Mouse (Mus musculus): ENCODE measurements around the gene Igsf3. TPM values are rescaled to one million over a fixed set of nuclear protein-coding genes. Genes with fewer than 3 reads are reported as not detected.
A peak's percentile ranks its signal among the peaks of the same experiment; 100 is the strongest.

The Igsf3 gene
- total RNA-seq, 2 experiments from 2014 or later, result 2.6 to 6.7 TPM

- no peak for ATAC-seq (replicated peaks; ENCODE audit: low FRiP score, poor library complexity, severe bottlenecking)
Observed at GRCm38 (mm10) chr3:101435672-101436071, 58.8 kb downstream of the Igsf3 start.

DNA sequence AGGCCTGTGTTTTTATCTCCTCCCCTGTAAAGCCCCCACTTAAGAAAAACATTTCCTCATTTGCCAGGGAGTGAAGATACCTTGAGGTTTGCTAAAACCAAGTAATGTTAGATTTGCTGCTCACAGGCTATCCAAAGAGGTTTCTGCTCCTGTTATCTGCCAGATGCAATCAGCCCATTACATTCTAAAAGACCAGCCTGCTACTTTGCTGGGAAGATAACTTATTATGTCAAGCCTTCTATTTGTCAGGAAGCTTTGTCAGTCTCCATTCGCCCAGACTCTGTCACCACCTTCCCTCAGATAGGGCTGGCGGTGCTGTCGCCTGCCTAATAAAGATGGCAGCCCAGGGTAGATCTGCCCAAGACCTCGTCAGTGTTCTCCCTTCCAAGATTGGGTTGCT is 59.6 kb downstream of the Igsf3 start:
- ATAC-seq (replicated peaks; ENCODE audit: low FRiP score, poor library complexity, severe bottlenecking), result no peak

GRCm38 (mm10) chr3:101437021-101437563 is 60.2 kb downstream of the Igsf3 start:
- no peak for ATAC-seq (replicated peaks; ENCODE audit: low FRiP score, poor library complexity, severe bottlenecking)

- no peak for ATAC-seq (replicated peaks; ENCODE audit: low FRiP score, poor library complexity, severe bottlenecking)
Observed at GRCm38 (mm10) chr3:101443265-101443881, 66.5 kb downstream of the Igsf3 start.

- no peak for ATAC-seq (replicated peaks; ENCODE audit: low FRiP score, poor library complexity, severe bottlenecking)
Observed at GRCm38 (mm10) chr3:101444437-101444836, 67.6 kb downstream of the Igsf3 start.

DNA sequence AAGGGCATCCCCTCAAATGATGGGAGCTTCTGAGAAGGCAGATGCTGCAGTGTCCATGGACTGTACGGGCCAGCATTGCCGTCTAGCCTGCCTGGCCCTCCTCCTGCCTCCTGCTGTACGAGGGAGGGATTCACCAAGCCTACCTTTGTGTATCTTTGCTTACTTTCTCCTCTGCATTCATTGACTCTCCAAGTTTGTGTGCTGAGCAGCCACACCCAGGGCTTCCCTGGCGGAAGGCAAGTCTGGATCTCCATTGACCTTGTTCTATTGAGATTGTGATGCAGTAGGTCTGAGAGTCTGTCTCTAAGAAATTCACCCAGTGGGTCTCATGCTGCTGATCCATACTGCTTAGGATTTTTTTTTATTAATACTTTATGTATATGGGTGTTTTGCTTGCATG is 70.4 kb downstream of the Igsf3 start:
- no peak for ATAC-seq (replicated peaks; ENCODE audit: low FRiP score, poor library complexity, severe bottlenecking)

DNA sequence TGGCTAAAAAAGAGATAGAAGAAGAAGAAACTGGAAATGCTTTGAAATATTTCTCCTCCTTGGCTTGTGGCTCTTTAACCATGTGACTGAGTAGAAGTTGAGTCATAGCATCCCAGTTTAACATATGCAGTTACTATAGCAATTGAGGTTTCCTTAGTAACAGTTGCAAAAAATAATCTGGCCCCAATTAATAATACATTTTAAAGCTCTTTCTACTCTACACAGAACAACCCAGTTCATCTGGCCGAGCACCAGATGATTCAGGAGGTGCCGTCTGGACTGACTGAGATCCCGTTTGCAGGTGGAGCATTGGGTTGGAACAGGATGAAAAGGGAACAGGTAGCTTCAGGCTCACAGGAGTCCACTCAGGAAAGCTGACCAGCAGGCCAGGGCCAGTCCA is 71.9 kb downstream of the Igsf3 start:
- ATAC-seq (replicated peaks; ENCODE audit: low FRiP score, poor library complexity, severe bottlenecking), result no peak

DNA sequence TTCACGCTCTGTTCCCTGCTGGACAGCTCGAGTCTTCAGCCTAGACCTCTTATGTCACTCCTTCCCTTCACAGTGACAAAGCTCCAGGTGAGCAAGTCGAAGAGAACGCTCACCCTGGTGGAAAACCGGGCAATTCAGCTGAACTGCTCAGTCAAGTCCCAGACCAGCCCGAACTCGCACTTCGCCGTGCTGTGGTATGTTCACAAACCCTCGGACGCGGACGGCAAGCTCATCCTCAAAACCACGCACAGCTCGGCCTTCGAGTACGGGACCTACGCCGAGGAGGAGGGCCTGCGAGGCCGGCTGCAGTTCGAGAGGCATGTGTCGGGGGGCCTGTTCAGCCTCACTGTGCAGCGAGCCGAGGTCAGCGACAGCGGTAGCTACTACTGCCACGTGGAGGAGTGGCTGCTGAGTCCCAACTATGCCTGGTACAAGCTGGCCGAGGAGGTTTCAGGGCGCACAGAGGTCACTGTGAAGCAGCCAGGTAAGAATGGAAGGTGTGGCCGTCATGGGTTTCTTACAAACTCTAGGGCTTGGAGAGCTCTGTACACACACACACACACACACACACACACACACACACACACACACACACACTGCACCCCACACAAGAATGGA is 74.0 kb downstream of the Igsf3 start:
- ATAC-seq (replicated peaks; ENCODE audit: low FRiP score, poor library complexity, severe bottlenecking), result no peak

DNA sequence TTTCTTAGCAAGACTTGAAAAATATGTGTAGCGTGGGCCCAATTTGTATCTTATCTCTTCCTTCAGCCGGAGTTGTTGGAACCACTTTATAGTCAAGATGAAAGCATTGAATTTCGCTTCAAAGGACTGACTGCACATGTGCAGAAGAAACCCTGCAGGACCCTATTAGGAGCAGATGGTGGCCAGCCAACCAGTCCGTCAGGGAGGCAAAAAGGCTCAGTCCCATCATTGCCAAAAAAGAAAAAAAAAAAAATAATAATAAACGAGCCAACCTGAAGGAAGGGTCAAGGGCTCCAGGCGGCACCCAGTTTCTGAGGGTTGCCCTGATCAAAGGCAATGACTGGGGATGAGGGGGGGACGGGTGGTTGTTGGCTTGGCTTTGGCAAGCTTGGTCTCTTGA is 83.7 kb downstream of the Igsf3 start:
- no peak for ATAC-seq (replicated peaks; ENCODE audit: low FRiP score, poor library complexity, severe bottlenecking)

- ATAC-seq (replicated peaks; ENCODE audit: low FRiP score, poor library complexity, severe bottlenecking), result no peak
Observed at GRCm38 (mm10) chr3:101461046-101461445, 84.2 kb downstream of the Igsf3 start.

- ATAC-seq (replicated peaks; ENCODE audit: low FRiP score, poor library complexity, severe bottlenecking), result no peak
Observed at GRCm38 (mm10) chr3:101461816-101462215, 84.9 kb downstream of the Igsf3 start.

DNA sequence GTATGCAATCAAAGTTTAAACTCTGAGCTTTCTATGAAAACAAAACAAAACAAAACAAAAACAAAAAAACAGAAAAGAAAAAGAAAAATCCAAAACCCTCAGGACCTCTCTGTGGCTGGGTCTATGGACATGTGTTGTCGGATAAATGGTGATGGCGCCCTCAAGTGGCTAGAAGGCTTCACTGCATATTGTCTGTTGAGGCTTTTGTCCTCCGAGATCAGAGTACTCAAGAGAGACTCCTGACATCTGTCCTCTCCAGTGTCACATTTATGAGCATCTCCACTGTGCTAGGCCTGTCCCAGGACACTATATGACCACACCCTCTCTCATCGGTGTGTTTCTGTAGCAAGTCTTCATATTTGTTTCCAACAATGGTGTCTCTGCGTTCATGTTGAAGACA is 85.4 kb downstream of the Igsf3 start:
- no peak; the same call in 1 of the 2 replicates for ATAC-seq (replicated peaks; ENCODE audit: low FRiP score, poor library complexity, severe bottlenecking)

GRCm38 (mm10) chr3:101463491-101463890 is 86.6 kb downstream of the Igsf3 start:
- ATAC-seq (replicated peaks; ENCODE audit: low FRiP score, poor library complexity, severe bottlenecking), result peak; percentile 81

- ATAC-seq (replicated peaks; ENCODE audit: low FRiP score, poor library complexity, severe bottlenecking), result no peak
Observed at GRCm38 (mm10) chr3:101469675-101470074, 92.8 kb downstream of the Igsf3 start.

- ATAC-seq (replicated peaks; ENCODE audit: low FRiP score, poor library complexity, severe bottlenecking), result no peak
Observed at GRCm38 (mm10) chr3:101471881-101472280, 95.0 kb downstream of the Igsf3 start.

DNA sequence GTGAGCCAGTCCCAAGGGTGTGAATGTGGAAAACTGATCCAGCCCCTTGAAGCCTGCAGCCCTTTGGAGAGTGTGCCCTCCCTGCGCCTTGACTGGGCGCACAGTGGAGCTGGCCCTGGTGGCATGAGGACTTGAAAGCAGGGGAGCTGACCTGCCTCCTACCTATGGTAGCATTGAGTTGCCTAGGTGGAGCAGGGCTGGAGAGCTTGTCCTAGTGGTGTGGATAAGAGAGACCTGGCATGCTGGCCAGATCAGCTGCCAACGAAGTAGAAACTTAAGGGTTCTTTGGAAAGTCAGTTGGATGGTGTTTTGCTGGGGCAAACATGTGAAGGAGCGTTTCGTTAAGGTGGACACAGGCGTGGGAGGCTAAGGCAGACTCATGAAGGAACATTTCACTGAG is 105.1 kb downstream of the Igsf3 start:
- 0 out of 2 replicates have a peak, but pooled peaks have one; percentile 30 for ATAC-seq (replicated peaks; ENCODE audit: low FRiP score, poor library complexity, severe bottlenecking)

- no peak for ATAC-seq (replicated peaks; ENCODE audit: low FRiP score, poor library complexity, severe bottlenecking)
Observed at GRCm38 (mm10) chr3:101483256-101483983, 106.5 kb downstream of the Igsf3 start.

DNA sequence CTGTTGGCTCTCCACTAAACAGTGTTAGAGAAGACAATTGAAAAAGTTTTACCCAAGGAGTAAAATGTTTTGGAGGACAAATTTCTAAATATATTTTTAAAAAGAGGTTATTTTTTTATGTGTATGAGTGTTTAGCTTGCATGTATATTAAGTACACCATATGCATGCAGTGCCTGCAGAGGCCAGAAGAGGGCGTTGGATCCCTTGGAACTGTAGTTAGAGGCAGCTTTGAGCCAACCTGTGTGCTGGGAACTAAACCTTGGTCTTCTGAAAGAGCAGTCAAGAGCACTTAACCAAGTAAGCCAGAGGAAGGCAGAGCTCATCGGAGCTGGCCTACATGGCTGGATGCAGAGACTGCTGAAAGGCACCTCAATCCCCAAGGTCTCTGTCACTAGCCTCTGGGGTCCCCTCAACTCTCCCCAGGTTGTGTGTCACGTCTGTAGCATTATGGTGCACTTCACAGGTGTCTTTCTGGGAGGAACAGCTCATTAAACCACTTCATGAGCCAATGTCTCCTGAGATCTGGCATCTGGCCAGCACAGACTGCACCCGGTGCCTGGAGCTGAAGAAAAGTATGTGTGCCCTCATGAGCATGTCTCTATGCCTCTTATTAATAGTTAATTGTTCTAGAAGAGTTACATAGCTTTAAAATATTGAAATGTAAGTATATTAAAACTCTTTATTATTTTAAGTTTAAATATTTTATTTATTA is 109.3 kb downstream of the Igsf3 start:
- no peak for ATAC-seq (replicated peaks; ENCODE audit: low FRiP score, poor library complexity, severe bottlenecking)

DNA sequence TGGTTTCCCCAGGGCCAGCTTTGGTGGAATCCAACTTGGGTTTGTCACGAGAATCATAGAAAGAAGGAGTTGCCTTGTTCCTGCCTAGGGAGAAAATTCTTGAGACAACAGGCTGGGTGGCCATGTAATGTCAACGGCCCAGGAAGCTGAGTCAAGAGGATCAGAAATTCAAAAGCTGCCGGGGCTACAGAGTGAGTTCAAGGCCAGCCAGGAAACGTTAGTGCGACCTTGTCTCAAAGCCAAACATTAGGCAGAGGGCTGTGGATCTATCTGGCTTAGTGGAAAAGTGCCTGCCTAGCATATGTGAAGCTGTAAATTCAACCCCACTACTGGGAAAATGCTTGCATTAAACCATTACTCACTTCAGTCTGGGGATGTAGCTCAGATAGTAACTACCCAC is 110.6 kb downstream of the Igsf3 start:
- no peak for ATAC-seq (replicated peaks; ENCODE audit: low FRiP score, poor library complexity, severe bottlenecking)

- no peak for ATAC-seq (replicated peaks; ENCODE audit: low FRiP score, poor library complexity, severe bottlenecking)
Observed at GRCm38 (mm10) chr3:101488204-101488603, 111.3 kb downstream of the Igsf3 start.

Data from erythroid progenitor cell, adult 5-6 weeks (primary cell).